Mouse (Mus musculus) stomach, postnatal 0 days (tissue): Measurements from ENCODE around the gene Zfp644.

Experiments used
- CTCF ChIP-seq: IDR thresholded peaks from 2 replicates; pipeline ENCODE4 v1.5.1; 2016; ENCODE audit warnings: antibody characterized with exemption, low read depth, mild to moderate bottlenecking, moderate library complexity
- EP300 ChIP-seq: optimal IDR thresholded peaks from 2 replicates; pipeline ENCODE3; 2016; ENCODE audit warnings: antibody characterized with exemption

DNA sequence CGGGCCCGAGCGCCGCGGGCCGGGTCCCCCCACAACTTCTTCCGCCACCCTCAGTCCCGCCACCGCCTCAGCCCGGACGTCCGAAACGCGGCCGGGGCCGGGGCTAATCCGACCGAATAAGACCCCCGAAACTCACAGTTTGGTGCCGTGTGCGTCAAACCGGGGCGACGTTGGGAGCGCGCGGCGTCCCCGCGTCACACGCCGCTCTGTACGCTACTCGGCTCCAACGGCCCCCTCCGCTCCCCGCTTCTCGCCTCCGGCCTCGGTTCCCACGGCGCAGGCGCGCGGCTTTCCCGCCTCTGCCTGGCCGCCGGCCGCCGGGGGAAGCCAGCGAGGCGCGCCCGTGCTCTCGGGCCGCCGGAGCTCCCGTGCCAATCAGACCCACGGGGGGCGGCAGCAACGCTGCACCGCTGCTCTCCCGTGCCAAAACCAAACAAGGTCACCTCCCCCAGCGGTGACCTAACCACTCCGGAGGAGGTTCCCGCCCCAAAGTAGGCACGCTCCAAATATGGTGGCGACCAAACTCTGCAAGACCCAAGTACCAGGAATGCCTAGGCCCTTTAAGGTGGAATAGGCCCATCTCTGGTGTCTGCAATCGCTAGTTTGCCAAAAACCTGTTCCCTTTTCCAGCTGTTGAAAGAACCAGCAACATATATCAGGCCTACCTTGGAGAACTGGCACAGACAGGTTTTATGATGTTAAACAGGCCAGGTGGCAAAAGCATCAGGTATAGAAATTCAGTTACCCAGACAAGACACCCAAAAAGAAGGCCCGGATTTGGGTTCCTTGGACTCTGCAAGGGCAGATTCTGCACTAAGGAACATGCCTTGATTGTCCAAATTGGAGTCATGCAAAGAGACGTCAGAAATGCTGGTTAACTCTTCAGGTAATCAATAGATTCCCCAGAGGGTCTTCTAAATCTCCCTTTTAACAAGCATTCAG, at the start of gene Zfp644:
- TF ChIP-seq CTCF (0 out of 2 replicates have a peak, but pooled peaks have one; percentile 20), EP300 (no peak)
